Mouse (Mus musculus): ENCODE measurements around the gene Atp6ap1.

Gene Atp6ap1

DNA sequence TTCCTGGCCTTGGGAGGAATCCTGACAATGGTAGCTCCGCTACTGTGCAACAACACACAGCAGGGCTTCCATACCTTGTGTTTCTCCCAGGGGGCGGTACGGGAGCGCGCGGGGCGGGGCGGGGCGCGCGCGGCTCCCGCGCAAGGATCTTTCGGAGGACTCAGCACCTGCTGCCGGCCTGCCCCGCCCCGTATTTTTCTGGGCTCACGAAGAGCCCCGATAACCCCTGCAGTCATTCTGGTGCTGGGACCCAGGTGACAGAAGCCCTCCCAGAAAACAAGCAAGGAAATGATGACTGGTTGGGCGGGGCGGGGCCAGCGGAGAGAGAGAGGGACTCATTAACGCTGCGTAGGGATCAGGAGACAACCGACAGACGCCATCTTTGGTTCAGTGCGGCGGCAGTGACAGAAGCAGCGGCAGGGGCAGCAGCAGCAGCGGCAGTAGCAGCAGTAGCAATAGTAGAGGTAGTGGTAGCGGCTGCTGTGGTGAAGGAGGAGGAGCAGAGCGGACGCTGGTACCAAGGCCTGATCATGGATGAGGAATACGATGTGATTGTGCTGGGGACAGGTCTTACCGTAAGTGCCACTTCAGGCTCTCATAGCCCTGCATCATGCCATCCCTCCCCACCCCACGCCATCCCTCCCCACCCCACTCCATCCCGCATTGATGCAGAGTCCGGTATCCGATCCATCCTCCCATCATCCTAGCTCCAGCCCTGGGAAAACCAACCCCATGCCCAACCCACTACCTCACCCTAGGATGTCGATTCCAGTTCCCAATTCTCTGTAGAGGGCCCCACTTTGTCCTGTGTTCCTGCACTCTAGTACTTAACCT lies 8.2 kb downstream of the Atp6ap1 start, which contains the start of gene Gdi1:
Gdi1 (plus strand) TSS at position 132 of the 834 bp plus-strand sequence.
- DNase-seq (ENCODE audit: inconsistent ontology term), result peak; percentile 92

GRCm38 (mm10) chrX:74312540-74313464 lies 15.9 kb downstream of the Atp6ap1 start, which contains the start of gene Fam50a:
Gene Fam50a, plus strand, starts transcription at chrX:74313033.
- DNase-seq (ENCODE audit: inconsistent ontology term), result peak; percentile 83

DNA sequence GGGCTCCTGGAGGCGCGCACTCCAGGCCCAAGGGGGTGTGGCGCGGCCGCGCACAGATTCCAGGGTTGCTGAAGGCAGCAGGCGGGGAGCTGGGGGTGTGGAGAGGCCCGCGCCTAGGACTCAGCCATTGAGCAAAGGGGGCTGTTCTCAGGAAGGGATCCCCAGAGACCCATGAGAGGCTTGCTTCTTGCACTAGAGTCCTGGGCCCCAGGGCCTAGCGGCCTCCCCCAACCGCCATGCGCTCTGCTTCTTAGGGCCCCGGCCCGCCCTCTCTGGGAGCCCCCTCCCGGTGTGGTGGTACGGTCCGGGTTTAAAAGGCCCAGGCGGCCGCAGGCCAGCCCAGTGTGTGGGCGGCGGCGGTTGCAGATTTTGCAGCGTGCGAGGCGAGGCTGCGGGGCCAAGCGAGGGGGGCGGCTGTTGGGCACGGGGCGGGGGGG lies 31.8 kb downstream of the Atp6ap1 start, which contains the start of gene Plxna3:
Plxna3 (plus strand) TSS at position 342 of the 437 bp plus-strand sequence.
- peak; percentile 85 for DNase-seq (ENCODE audit: inconsistent ontology term)

- no peak for DNase-seq (ENCODE audit: inconsistent ontology term)
These were observed 32.3 kb downstream of the Atp6ap1 start for GRCm38 (mm10) chrX:74329215-74329671.

GRCm38 (mm10) chrX:74330166-74330930 lies 33.5 kb downstream of the Atp6ap1 start:
- no peak for DNase-seq (ENCODE audit: inconsistent ontology term)

DNA sequence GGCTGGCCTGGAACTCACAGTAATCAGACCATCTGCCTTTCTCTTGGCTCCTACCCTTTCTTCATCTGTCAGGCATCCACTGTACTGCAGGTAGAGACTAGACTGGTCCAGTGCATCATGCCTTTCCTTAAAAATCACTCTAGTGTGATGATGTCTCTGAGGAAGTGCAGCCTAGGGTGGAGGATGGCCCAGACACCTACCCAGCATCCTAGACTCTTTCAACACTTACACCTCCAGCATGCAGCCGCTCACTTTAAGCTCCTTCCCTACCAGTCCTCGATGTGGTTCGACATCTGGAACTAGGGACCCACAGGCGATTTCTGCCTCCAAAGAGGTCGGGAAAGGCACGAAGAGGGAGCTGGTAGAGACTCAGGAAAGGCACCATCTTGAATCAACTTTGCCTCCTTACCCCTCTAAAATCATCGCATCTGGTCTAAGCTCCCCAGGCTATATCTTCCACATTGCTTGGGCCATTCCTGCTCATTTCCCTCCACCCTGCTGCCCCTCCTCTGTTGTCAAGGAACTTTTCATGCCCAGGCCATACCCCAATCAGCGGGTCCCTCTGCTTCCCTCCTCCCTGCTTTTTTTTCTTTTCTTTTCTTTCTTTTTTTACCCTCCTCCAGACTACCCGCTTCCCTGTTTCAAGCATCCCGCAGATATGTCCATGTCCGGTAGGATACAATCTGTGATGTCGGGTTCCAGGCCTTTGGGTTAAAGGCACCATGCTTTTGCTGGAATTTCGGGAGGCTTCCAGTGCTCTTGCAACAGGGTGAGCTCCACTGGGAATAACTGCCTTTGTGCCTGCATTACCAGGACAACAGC lies 56.0 kb downstream of the Atp6ap1 start:
- DNase-seq (ENCODE audit: inconsistent ontology term), result no peak

DNA sequence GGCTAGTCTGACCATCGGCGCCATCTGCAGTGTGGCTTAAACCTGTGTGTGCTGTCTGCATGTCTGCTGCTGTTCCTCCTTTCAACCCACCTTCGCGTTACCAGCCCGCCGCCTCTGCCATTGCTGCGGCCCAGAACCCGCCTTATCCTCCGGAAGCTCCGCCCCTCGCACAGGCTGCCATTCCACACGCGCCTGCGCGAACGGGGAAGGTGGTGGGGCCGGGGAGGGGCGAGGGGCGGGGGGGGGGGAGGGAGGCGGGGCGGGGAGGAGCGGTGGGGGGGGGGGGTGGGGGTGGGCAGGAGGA lies 56.5 kb downstream of the Atp6ap1 start, which contains the start of gene Lage3:
Lage3 (minus strand) TSS at position 152 of the 304 bp plus-strand sequence.
- DNase-seq (ENCODE audit: inconsistent ontology term), result peak; percentile 76
